Mouse (Mus musculus) neural tube, postnatal 0 days (tissue): ENCODE results near the gene Dthd1. TPM values are rescaled to one million over a fixed set of nuclear protein-coding genes. Genes with fewer than 3 reads are reported as not detected.

Source experiments
- polyA plus RNA-seq: library from polyadenylated mRNA; unstranded; fragments of >200 nt; fragmentation: Nextera tagmentation; extraction: Ambion mirVana; gene quantifications from 2 replicates; pipeline ENCODE4 v1.2.1, GENCODE M21; 2015

Gene Dthd1
- not detected in 2 replicates for polyA plus RNA-seq

GRCm38 (mm10) chr5:62813402-62814071, at the start of gene Dthd1:
Dthd1 (plus strand) TSS chr5:62813823.

GRCm38 (mm10) chr5:62765784-62766701, 47.6 kb upstream of the Dthd1 start, which contains the start of gene Arap2:
Arap2 (minus strand) TSS chr5:62766159.

Other genes starting within 250 kb of the Dthd1 start
- gene Arap2, start 47.7 kb upstream of the Dthd1 start, polyA plus RNA-seq, result 14.5 and 15.3 TPM in 2 replicates